Mouse (Mus musculus): ENCODE results near the gene Rdh16f1. TPM values are rescaled to one million over a fixed set of nuclear protein-coding genes. Genes with fewer than 3 reads are reported as not detected.
A peak's percentile ranks its signal among the peaks of the same experiment; 100 is the strongest.

The Rdh16f1 gene
- under 1 TPM in 6 of 26 experiments, not detected in 20; 0.38 to 0.49 (median 0.40) TPM for total RNA-seq (2018; cell fraction: chromatin; rRNA removed)
- total RNA-seq (2018; cell fraction: cytosol; rRNA removed), result not detected
- under 1 TPM in 8 of 26 experiments, not detected in 18; 0.20 to 0.93 (median 0.36) TPM for total RNA-seq (2018; cell fraction: nucleus; rRNA removed)
- not detected in 3 replicates for polyA plus RNA-seq (2018)

GRCm38 (mm10) chr10:127759181-127760110, at the start of gene Rdh16f1, which contains the start of gene Rdh1:
Gene Rdh16f1, plus strand, starts transcription at chr10:127759787.
Gene Rdh1, plus strand, starts transcription at chr10:127759721.
- WGBS (ENCODE audit: missing documents), result 81% methylated on average over 8 of the region's 9 CpGs
- H3K27ac ChIP-seq, result no peak within 1 kb of the TSS
- H3K79me2 ChIP-seq (ENCODE audit: inconsistent target), result no peaks in the 10 kb centered on the region
- H3K36me3 ChIP-seq (ENCODE audit: inconsistent target), result no peaks in the 10 kb centered on the region
- H3K4me3 ChIP-seq (ENCODE audit: inconsistent target), result no peak within 1 kb of the TSS

GRCm38 (mm10) chr10:127710331-127710730, 49.3 kb upstream of the Rdh16f1 start:
- WGBS (ENCODE audit: missing documents), result 88% methylated on average over 13 of the region's 13 CpGs
- no peak overlapping the region for H3K4me3 ChIP-seq (ENCODE audit: inconsistent target)
- no peaks in the 10 kb centered on the region for H3K36me3 ChIP-seq (ENCODE audit: inconsistent target)
- no peak overlapping the region for H3K27ac ChIP-seq
- H3K79me2 ChIP-seq (ENCODE audit: inconsistent target), result no peaks in the 10 kb centered on the region

GRCm38 (mm10) chr10:127712736-127713135, 46.9 kb upstream of the Rdh16f1 start:
- Histone ChIP-seq H3K27ac (no peak overlapping the region), H3K36me3 (ENCODE audit: inconsistent target) (no peaks in the 10 kb centered on the region), H3K4me3 (ENCODE audit: inconsistent target) (no peak overlapping the region), H3K79me2 (ENCODE audit: inconsistent target) (no peaks in the 10 kb centered on the region)
- WGBS (ENCODE audit: missing documents), result 88% methylated on average over 5 of the region's 6 CpGs

- no peak overlapping the region for H3K27ac ChIP-seq
- WGBS (ENCODE audit: missing documents), result 69% methylated on average over 18 of the region's 20 CpGs
- H3K79me2 ChIP-seq (ENCODE audit: inconsistent target), result no peaks in the 10 kb centered on the region
- no peak overlapping the region for H3K4me3 ChIP-seq (ENCODE audit: inconsistent target)
- H3K36me3 ChIP-seq (ENCODE audit: inconsistent target), result no peaks in the 10 kb centered on the region
These were observed 37.7 kb upstream of the Rdh16f1 start for GRCm38 (mm10) chr10:127721671-127722418.

- H3K4me3 ChIP-seq (ENCODE audit: inconsistent target), result no peak within 1 kb of the TSS
- 91% methylated on average over 3 of the region's 3 CpGs for WGBS (ENCODE audit: missing documents)
- H3K36me3 ChIP-seq (ENCODE audit: inconsistent target), result no peaks in the 10 kb centered on the region
- H3K27ac ChIP-seq, result no peak within 1 kb of the TSS
- no peaks in the 10 kb centered on the region for H3K79me2 ChIP-seq (ENCODE audit: inconsistent target)
These were observed 35.4 kb upstream of the Rdh16f1 start, which contains the start of gene Tac2 for GRCm38 (mm10) chr10:127724178-127724577. Gene Tac2, plus strand, starts transcription at chr10:127724478.

- WGBS (ENCODE audit: missing documents), result 87% methylated on average over 4 of the region's 4 CpGs
- no peaks in the 10 kb centered on the region for H3K36me3 ChIP-seq (ENCODE audit: inconsistent target)
- H3K79me2 ChIP-seq (ENCODE audit: inconsistent target), result no peaks in the 10 kb centered on the region
- H3K27ac ChIP-seq, result no peak overlapping the region
- H3K4me3 ChIP-seq (ENCODE audit: inconsistent target), result no peak overlapping the region
These were observed 34.5 kb upstream of the Rdh16f1 start for GRCm38 (mm10) chr10:127725136-127725535.

GRCm38 (mm10) chr10:127728437-127728836, 31.1 kb upstream of the Rdh16f1 start:
- H3K79me2 ChIP-seq (ENCODE audit: inconsistent target), result no peaks in the 10 kb centered on the region
- H3K36me3 ChIP-seq (ENCODE audit: inconsistent target), result no peaks in the 10 kb centered on the region
- no peak overlapping the region for H3K4me3 ChIP-seq (ENCODE audit: inconsistent target)
- no peak overlapping the region for H3K27ac ChIP-seq
- 68% methylated on average over 8 of the region's 8 CpGs for WGBS (ENCODE audit: missing documents)

GRCm38 (mm10) chr10:127730285-127730932, 29.2 kb upstream of the Rdh16f1 start:
- no peaks in the 10 kb centered on the region for H3K36me3 ChIP-seq (ENCODE audit: inconsistent target)
- 85% methylated on average over 11 of the region's 11 CpGs for WGBS (ENCODE audit: missing documents)
- no peak overlapping the region for H3K27ac ChIP-seq
- no peak overlapping the region for H3K4me3 ChIP-seq (ENCODE audit: inconsistent target)
- no peaks in the 10 kb centered on the region for H3K79me2 ChIP-seq (ENCODE audit: inconsistent target)

GRCm38 (mm10) chr10:127730933-127731310, 28.7 kb upstream of the Rdh16f1 start:
- H3K79me2 ChIP-seq (ENCODE audit: inconsistent target), result no peaks in the 10 kb centered on the region
- no peak overlapping the region for H3K27ac ChIP-seq
- H3K4me3 ChIP-seq (ENCODE audit: inconsistent target), result no peak overlapping the region
- no peaks in the 10 kb centered on the region for H3K36me3 ChIP-seq (ENCODE audit: inconsistent target)
- 68% methylated on average over 9 of the region's 9 CpGs for WGBS (ENCODE audit: missing documents)

- WGBS (ENCODE audit: missing documents), result 23% methylated on average over 5 of the region's 5 CpGs
- Histone ChIP-seq H3K36me3 (ENCODE audit: inconsistent target) (no peaks in the 10 kb centered on the region), H3K27ac (no peak overlapping the region), H3K79me2 (ENCODE audit: inconsistent target) (no peaks in the 10 kb centered on the region), H3K4me3 (ENCODE audit: inconsistent target) (no peak overlapping the region)
These were observed 28.2 kb upstream of the Rdh16f1 start for GRCm38 (mm10) chr10:127731397-127731796.

GRCm38 (mm10) chr10:127734434-127734833, 25.2 kb upstream of the Rdh16f1 start:
- no peaks in the 10 kb centered on the region for H3K36me3 ChIP-seq (ENCODE audit: inconsistent target)
- H3K79me2 ChIP-seq (ENCODE audit: inconsistent target), result no peaks in the 10 kb centered on the region
- WGBS (ENCODE audit: missing documents), result 75% methylated on average over 5 of the region's 5 CpGs
- no peak overlapping the region for H3K4me3 ChIP-seq (ENCODE audit: inconsistent target)
- no peak overlapping the region for H3K27ac ChIP-seq

- H3K79me2 ChIP-seq (ENCODE audit: inconsistent target), result peaks cover 13% of the 10 kb centered on the region; the same call in 1 of the 2 replicates
- no peaks in the 10 kb centered on the region for H3K36me3 ChIP-seq (ENCODE audit: inconsistent target)
- no peak overlapping the region for H3K27ac ChIP-seq
- 28% methylated on average over 2 of the region's 2 CpGs for WGBS (ENCODE audit: missing documents)
- no peak overlapping the region for H3K4me3 ChIP-seq (ENCODE audit: inconsistent target)
These were observed 23.3 kb upstream of the Rdh16f1 start for GRCm38 (mm10) chr10:127736266-127736665.

GRCm38 (mm10) chr10:127736916-127737315, 22.7 kb upstream of the Rdh16f1 start:
- peak overlapping the region; percentile 42 for H3K27ac ChIP-seq
- WGBS (ENCODE audit: missing documents), result 6% methylated on average over 4 of the region's 4 CpGs
- H3K4me3 ChIP-seq (ENCODE audit: inconsistent target), result no peak overlapping the region
- H3K36me3 ChIP-seq (ENCODE audit: inconsistent target), result peaks cover 5% of the 10 kb centered on the region; the same call in 1 of the 2 replicates
- H3K79me2 ChIP-seq (ENCODE audit: inconsistent target), result peaks cover 20% of the 10 kb centered on the region; the same call in 1 of the 2 replicates

- WGBS (ENCODE audit: missing documents), result 54% methylated on average over 2 of the region's 2 CpGs
- H3K27ac ChIP-seq, result peak overlapping the region; percentile 42
- H3K4me3 ChIP-seq (ENCODE audit: inconsistent target), result no peak overlapping the region
- peaks cover 11% of the 10 kb centered on the region; the same call in 1 of the 2 replicates for H3K36me3 ChIP-seq (ENCODE audit: inconsistent target)
- peaks cover 24% of the 10 kb centered on the region; the same call in 1 of the 2 replicates for H3K79me2 ChIP-seq (ENCODE audit: inconsistent target)
These were observed 22.0 kb upstream of the Rdh16f1 start for GRCm38 (mm10) chr10:127737552-127737951.

Data from macrophage (primary cell).